Mouse (Mus musculus) gastrocnemius, postnatal 36 days (tissue): ENCODE results near the gene Aco2. TPM values are rescaled to one million over a fixed set of nuclear protein-coding genes. Genes with fewer than 3 reads are reported as not detected.
"Not testable (repeated sequence)": the region's sequence is repeated elsewhere in the genome, so short reads cannot be mapped to it uniquely, and the experiment has no call there.

ENCODE experiments used
- DNase-seq, 2 experiments: peaks; one replicate each; pipeline ENCODE4 v3.0.0; 2022
- intact Hi-C: fragments of 180-260 bp; cut with DNase I; formaldehyde crosslinking; loops from one replicate; pipeline ENCODE4 v1.15.1; 2025
- total RNA-seq, 2 experiments: library from RNA; stranded (reverse); gene quantifications; 2 replicates each; pipeline ENCODE4 v1.2.3; 2021

Aco2 gene
- total RNA-seq, 2 experiments from 2014 or later: 1,185 to 1,290 TPM

- no peak for DNase-seq
These were observed 11.5 kb upstream of the Aco2 start for GRCm38 (mm10) chr15:81860471-81861135.

DNA sequence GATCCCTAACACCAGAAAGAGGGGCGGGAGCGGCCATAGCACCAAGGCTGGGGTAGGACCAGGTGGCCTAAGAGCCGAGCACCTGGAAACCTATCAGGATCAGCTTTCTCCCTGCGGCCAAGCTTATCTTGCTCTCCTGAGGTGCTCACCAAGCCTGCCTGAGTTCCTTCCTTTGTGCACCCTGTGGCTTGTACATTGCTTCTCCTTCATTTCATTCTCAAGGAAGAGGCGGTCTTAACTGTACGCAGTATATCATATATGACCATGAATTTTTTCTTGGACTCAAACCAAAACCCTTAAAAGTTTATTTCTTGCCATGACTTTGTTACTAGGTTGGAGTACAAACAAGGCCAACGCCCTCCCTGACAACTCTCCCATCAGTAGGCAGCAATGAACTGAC, 7.9 kb upstream of the Aco2 start:
- intact Hi-C loops: no loop called here

More at GRCm38 (mm10) chr15:81860471-81861135, 11.5 kb upstream of the Aco2 start:
- intact Hi-C loops: no loop called here

DNA sequence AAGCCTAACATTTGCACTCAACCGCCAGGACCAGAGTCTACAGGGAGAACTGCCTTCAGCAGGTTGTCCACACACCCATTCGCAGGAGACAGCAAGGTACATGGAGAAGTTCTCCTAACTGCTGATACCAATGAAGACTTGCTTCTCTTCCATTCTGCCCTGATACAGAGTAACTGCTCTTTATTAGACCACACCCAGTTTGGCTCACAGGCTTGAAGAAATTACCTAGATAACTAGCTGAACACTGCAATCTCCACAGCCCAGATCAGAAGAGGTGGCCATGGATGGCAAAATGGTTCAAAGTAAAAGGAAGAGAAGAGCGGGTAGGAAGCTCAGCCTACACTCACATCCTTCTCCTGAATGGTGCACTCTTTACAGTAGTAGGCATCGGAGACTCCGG, 2.1 kb upstream of the Aco2 start:
- no peak for DNase-seq
- intact Hi-C loops: no loop called here

More for the DNA sequence above, 7.9 kb upstream of the Aco2 start:
- no peak for DNase-seq

GRCm38 (mm10) chr15:81871604-81872261, 376 bp upstream of the Aco2 start, which contains the start of gene Phf5a:
Phf5a (minus strand) TSS chr15:81871911.
- intact Hi-C loops: no loop called here
- DNase-seq: peak; percentile 71 to 76

DNA sequence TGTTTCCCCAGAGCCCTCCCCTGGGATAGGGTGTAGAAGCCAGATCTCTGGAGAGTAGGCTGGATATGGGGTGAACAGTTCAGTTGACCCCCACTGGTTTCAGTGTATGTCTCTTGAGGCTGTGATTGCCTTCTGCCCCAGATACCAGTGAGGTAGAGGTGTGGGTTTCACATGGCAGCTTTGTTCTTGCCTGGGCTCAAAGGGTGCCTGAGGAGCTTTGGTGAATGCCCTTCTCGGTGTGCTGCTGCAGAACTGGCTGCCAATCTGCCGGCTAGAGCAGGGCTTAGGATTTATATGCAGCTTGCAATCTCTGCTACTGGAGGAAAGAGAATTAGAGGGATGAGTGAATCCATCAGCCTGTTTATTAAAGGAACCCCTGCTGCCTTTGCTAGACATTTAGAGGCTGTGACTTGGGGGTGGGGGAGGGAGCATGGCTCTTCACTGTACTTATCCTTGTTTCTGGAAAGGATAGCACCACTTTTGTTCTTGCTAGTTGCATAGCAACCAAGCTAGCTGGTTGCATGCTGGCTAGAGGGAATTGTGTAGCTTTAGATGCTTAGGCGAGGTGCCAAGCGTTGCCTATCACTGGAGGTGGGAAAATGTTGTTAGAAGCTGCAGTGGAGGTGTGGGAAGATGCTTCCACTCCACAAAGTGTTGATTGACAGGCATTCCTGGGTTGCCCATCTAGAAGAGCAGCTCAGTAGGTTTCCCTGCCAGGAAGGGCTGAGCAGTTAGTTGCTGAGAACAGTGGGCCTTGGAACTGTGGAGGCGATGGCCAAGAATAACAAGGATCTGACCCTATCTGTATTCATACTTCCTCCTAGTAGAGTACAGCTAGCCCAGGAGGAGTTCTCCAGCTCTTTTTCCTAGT, 7.7 kb downstream of the Aco2 start:
- no peak for DNase-seq
- intact Hi-C loops: no loop called here

- intact Hi-C loops: no loop called here
- no peak for DNase-seq
These were observed 10.2 kb downstream of the Aco2 start for GRCm38 (mm10) chr15:81882348-81882747.

DNA sequence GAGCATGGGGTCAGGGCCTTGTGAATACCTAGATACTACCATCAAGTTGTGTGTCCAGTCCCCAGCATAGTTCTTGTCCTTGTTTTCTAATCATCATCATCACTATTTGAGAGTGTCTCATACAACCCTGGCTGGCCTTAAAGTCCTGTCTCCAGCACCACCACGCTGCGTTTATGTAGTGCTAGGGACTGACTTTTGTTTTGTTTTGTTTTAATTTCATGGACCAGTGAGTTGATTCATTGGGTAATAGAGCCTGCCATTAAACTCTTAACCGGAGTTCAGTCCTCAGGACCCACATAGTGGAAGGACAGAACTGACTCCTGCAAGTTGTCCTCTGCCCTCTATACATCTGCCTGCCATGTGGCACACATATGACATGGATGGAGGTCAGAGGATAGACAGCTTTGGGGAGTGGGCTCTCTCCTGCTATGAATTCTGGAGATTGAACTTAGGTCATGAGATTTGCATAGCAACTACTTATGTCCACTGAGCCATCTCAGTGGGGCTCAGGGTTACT, 13.4 kb downstream of the Aco2 start:
- no peak for DNase-seq
- intact Hi-C loops: no loop called here

GRCm38 (mm10) chr15:81886795-81887550, 14.9 kb downstream of the Aco2 start:
- DNase-seq: no peak

DNA sequence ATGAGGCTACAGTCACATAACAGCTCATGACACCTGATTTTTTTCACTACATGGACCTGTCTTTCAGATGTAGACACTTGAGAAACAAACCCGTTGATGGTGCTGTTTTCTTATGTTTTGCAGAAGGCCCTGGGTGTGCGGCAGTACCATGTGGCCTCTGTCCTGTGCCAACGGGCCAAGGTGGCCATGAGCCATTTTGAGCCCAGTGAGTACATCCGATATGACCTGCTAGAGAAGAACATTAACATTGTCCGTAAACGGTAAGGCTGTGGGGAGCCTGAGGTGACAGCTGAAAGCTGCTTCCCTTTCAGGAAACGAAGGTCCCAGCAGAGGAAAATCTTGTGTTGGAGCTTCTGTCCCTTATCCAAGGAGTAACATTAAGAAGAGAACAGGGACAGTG, 17.1 kb downstream of the Aco2 start:
- intact Hi-C loops: no loop called here
- DNase-seq: peak in 1 of 2 experiments; percentile 52

More at GRCm38 (mm10) chr15:81886795-81887550, 14.9 kb downstream of the Aco2 start:
- intact Hi-C loops: no loop called here

DNA sequence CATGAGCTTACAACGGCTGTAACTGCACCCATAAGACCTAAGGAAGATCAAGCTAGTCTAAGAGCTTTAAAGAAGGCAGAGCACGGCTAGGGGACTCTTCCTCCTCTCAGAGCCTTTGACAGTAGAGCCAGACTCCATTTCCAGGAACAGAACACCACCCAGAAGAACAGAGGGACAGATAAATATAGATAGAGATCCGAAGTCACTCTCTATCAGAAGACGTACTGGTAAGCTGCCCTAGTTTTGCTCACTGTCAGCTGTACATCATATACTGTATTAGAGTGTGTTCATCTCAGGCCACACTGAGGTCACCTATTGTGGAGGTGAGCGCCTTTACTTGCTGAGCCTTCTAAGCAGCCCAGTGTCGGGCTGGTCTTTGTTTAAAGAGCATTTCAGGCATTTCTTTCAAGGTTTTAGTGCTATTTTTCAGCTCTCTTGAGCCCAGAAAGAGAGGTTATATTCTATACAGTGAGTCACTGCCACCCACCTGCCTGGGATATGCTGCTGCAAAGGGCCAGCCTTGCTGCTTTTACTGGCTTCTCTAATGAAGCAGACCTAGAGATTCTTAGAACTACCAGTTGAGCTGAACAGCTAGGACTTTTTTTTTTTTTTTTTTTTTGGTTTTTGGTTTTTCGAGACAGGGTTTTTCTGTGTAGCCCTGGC, 19.2 kb downstream of the Aco2 start:
- no peak for DNase-seq
- intact Hi-C loops: no loop called here

GRCm38 (mm10) chr15:81891822-81892580, 19.9 kb downstream of the Aco2 start:
- intact Hi-C loops: no loop called here
- no peak for DNase-seq

DNA sequence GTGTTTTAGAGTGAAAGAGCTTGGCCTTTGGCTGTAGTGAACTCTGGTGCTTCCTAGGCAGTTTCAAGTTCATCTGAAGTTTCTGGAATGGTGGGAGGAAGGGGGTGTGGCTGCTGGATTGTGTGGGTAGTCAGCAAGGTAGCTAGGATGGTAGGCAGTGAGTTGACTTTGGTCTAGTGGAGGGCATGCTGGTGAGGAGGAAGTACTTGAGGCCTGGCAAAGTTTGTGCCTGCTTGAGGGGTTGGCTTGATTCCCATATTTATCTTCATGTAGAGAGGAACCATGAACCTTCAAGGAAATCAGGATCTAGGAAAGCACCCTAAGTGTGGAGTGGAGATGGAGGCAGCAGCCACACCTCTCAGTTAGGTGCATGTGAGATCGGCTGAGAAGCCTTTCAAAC, 21.9 kb downstream of the Aco2 start:
- intact Hi-C loops: no loop called here
- no peak for DNase-seq

DNA sequence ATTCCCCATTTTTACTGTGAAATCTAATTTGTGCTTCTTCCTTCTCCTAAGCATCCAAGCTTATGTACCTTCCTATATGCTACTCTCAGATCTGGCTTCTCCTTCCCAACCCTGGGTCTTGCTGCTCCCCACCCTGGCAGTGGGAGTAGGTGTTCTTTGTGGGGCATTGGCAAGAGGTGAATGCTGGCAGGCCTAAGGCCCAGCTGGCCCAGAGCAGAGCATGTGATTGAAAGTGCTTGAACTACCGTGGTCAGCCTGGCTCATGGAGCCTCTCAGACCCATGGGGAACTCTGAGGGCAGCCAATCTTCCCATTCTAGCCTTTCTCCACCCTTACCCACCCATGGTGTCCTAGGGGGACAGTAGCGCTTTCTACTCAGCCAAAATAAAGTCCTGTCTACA, 24.3 kb downstream of the Aco2 start:
- no peak for DNase-seq
- intact Hi-C loops: no loop called here

DNA sequence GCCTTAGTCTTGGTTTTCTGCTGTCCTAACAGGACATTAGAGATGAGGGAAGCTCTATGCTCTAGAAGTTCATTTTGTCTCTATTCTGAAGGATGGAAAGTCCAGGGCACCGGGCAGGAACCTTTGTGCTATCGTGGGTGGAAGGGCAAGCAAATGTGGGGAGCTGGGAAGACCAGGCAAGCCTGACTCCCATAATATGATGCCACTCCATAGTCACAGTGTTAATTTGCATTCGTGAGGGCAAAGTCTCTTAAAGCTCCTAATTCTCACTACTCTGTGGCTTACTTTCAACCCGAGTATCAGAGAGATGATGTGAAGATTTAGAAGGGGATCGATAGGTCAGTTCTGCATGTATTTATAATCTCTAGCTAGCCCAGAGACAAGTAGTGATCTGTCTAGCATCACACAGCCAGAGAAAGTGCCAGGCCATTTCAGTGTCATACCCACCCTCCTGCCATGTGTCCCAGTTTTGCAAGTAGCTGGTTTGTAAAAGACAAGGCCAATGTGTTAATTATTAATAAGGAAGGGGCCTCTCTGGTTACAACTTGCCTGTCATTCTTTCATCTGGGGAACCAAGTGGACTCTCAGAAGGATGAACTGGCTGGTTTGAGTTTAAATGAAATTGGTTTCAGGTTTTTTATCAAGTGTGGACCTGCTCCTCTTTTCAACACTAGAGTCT, 25.6 kb downstream of the Aco2 start:
- intact Hi-C loops: no loop called here
- DNase-seq: no peak

DNA sequence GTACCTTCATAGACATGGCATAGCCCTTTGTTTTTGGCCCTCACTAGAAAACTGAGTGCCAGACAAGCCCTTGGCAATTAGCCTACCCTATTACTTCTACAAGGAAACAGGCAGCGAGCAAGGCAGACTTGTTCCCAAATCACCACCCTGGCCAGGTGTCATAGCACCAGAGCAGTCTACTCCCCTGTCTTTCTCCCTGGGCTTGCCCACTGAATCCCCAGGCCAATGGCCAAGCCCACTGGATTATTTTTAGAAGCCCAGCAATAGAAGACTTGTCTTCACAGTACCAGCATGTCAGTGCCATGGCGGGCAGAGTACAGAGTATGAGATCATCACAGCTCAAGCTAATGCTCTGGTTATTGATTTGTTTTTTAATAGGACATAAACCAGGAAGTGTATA, 26.6 kb downstream of the Aco2 start:
- DNase-seq: no peak
- intact Hi-C loops: no loop called here

DNA sequence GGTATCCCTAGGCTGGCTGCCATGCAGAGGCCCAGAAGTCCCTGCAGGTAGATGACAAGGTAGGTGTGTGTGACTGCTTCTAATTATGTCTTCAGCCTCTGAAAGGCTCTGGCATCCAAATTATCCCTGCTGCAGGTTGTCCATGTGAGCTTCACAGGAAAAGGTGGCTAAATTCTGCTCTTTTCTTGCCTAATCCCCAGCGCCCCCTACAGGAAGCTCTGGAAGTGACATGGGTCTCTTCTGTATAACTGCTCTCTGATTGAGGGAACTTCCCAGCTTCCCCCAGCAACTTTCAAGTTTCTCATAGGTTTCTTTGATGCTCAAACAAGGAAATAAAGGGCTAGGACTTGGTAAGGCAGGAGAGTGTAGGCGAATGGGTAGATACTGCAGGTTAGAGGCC, 32.8 kb downstream of the Aco2 start:
- peak; percentile 52 to 65 for DNase-seq
- intact Hi-C loops: no loop called here

GRCm38 (mm10) chr15:81907953-81908352, 35.8 kb downstream of the Aco2 start:
- no peak for DNase-seq
- intact Hi-C loops: no loop called here

- DNase-seq, intact Hi-C loops: not testable (repeated sequence)
These were observed 36.7 kb downstream of the Aco2 start for GRCm38 (mm10) chr15:81908767-81909166.
